In the genomic region with DNA sequence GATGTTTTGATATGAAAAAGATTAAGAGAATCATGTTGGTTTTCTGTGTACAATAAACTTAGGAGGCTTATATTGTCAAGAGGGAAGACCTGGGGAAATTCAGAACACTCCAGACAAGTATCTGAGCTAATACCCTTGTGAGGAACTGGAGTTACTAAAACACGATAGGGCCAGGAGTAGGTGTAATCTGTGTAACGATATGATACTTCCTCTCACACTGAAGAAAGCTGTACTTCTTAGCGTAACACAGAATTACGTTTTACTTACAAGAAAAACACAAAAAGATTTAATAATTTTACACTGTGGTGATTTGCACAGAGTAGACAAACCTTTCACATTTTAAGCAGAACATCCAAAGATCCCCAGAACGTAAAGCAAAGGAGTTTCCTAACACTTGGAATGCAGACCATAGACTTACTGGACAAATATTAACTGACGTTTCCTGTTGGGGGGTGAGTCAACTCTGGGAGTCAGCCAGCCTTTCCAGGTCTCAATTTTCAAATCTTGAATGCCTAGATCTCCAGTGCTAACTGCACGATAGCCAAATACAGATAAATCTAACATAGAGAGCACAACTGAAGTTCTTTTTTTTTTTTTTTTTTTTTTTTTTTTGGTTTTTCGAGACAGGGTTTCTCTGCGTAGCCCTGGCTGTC, we compare ENCODE assay signal across 21 mouse cellular contexts.
"Had no signal": no experiment of that assay in that cellular context is flagged by ENCODE, and none has a peak within 500 bp of the region (broad histone marks: within the 10 kb centered on the region; RNA-seq: fewer than 3 reads in every experiment).

No protein-coding gene starts in this region.

- H3K27me3 ChIP-seq: liver, embryonic 13.5 days; liver, embryonic 15.5 days; neural tube, embryonic 13.5 days; neural tube, embryonic 15.5 days had no signal

- DNase-seq: liver, embryonic 13.5 days; liver, postnatal 0 days; lung, adult 2 months; lung, postnatal 14 days; midbrain, embryonic 14.5 days; retina, postnatal 1 day; right cerebral cortex, adult 18-20 months; right cerebral cortex, postnatal 25 days; right cerebral cortex, postnatal 4 days; spleen, adult 18-20 months; thymus, adult 18-20 months; thymus, postnatal 14 days; thymus, postnatal 36 days had no signal

- ATAC-seq: liver, postnatal 0 days; midbrain, embryonic 16.5 days had no signal

- H3K4me3 ChIP-seq: liver, embryonic 13.5 days; liver, embryonic 15.5 days; midbrain, embryonic 10.5 days; midbrain, embryonic 12.5 days; myocyte; neural tube, embryonic 13.5 days; neural tube, embryonic 15.5 days had no signal

- H3K36me3 ChIP-seq: liver, embryonic 13.5 days; liver, embryonic 15.5 days; midbrain, embryonic 10.5 days; midbrain, embryonic 12.5 days; neural tube, embryonic 13.5 days; neural tube, embryonic 15.5 days had no signal

- H3K4me2 ChIP-seq: liver, embryonic 13.5 days; liver, embryonic 15.5 days; midbrain, embryonic 12.5 days; neural tube, embryonic 13.5 days; neural tube, embryonic 15.5 days had no signal

- H3K9ac ChIP-seq: liver, embryonic 13.5 days; liver, embryonic 15.5 days; liver, postnatal 0 days; midbrain, embryonic 12.5 days; neural tube, embryonic 13.5 days; neural tube, embryonic 15.5 days had no signal

- H3K4me1 ChIP-seq: midbrain, embryonic 10.5 days; midbrain, embryonic 12.5 days; neural tube, embryonic 13.5 days; neural tube, embryonic 15.5 days had no signal

- H3K9me3 ChIP-seq: liver, embryonic 13.5 days; liver, embryonic 15.5 days; midbrain, embryonic 10.5 days; midbrain, embryonic 12.5 days; neural tube, embryonic 13.5 days; neural tube, embryonic 15.5 days had no signal

- H3K27ac ChIP-seq: liver, embryonic 13.5 days; liver, embryonic 15.5 days; macrophage; midbrain, embryonic 10.5 days; midbrain, embryonic 12.5 days; neural tube, embryonic 13.5 days; neural tube, embryonic 15.5 days had no signal
